Mouse (Mus musculus): ENCODE measurements at regions not wholly inside any gene's neighbourhood (a gene's known extent, or its start where the extent isn't known, plus 50 kb on each side); places are given as distances from the start of the nearest gene placed in this dataset.

DNA sequence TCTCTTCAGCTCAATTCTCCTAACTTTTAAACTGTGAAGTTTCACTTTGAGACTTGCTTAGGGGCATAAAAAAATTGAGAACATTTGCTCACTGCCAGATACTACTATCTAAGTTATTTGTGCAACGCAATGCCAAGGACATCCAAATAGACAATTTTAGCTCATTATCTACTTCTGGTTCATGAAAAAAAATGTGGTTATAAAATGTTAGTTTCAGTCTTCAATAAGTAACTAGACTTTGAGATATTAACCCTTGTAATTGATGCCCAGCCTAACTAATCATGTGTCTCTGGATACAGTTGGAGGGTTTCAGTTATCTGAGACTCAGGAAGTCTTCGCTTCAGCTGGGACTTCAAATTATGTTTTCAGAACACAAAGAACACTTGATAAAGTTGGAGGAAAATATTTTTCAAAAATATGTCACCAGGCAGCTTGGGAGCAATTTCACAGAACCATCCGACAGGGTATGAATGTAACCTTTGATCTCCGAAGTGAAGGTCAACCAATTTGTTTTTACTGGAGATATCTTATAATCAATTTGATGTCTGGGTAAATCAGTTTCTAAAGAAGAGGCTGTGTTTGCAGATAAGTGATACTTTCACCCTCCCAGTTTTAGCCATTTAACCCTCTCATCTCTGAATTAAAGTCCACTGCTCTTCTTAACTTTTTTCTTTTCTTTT lies 313.3 kb downstream of the Rnls start:
- no peak for TF ChIP-seq EP300 (IDR thresholded peaks at IDR 0.05; ENCODE audit: low read depth)
- TF ChIP-seq CTCF (IDR thresholded peaks at IDR 0.05; ENCODE audit: low read depth): no peak
- H3K27ac ChIP-seq: no peak overlapping the region
- no peak overlapping the region for H3K9ac ChIP-seq (replicated peaks)
- H3K9me3 ChIP-seq (ENCODE audit: control insufficient read depth, low read length): no peaks in the 10 kb centered on the region
- peaks cover 0 to 6% of the 10 kb centered on the region in 2 experiments; a peak in 2 of 4 replicates for H3K4me1 ChIP-seq (replicated peaks; ENCODE audit: control insufficient read depth in 2 of 2, insufficient read depth in 2 of 2, low read length in 1 of 2)
- DNase-seq (ENCODE audit: low read depth in 3 of 3, low spot score in 3 of 3) (no peak), ATAC-seq (ENCODE audit: insufficient read depth) (no peak)
- WGBS (ENCODE audit: insufficient replicate concordance): 31% methylated on average over 4 of the region's 4 CpGs
- no peaks in the 10 kb centered on the region for H3K27me3 ChIP-seq (ENCODE audit: control insufficient read depth, insufficient read depth, low read length)
- H3K4me2 ChIP-seq (ENCODE audit: low read depth): no peak overlapping the region
- no peak overlapping the region for H3K4me3 ChIP-seq (ENCODE audit: insufficient read depth in 1 of 2, low read depth in 2 of 2, low read length in 2 of 2)
- no peaks in the 10 kb centered on the region for H3K36me3 ChIP-seq (replicated peaks; ENCODE audit: control insufficient read depth, insufficient read depth, low read depth)

DNA sequence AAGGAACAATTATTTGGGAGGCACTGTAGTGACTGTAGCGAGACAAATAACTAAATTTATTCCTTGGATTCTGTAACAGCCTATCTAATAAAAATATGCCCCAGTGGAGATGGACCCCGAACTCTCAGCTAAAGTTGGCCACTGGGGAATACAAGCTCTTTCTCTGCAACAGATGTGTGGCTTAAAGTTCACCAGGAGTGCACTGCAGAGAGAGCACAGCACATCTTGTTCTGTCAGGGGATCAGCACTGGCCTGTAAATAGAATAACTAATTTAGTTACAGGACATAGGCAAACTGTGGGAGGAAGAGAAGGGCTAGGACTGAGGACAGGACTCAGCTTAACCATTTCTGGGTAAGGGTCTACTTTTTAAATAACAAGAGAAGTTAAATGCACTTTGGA lies 312.1 kb downstream of the Rnls start:
- Histone ChIP-seq H3K4me3 (ENCODE audit: insufficient read depth in 1 of 2, low read depth in 2 of 2, low read length in 2 of 2) (no peak overlapping the region), H3K9me3 (ENCODE audit: control insufficient read depth, low read length) (no peaks in the 10 kb centered on the region), H3K27me3 (ENCODE audit: control insufficient read depth, insufficient read depth, low read length) (no peaks in the 10 kb centered on the region), H3K27ac (no peak overlapping the region), H3K9ac (replicated peaks) (no peak overlapping the region), H3K4me1 (replicated peaks; ENCODE audit: control insufficient read depth in 2 of 2, insufficient read depth in 2 of 2, low read length in 1 of 2) (peaks cover 0 to 6% of the 10 kb centered on the region in 2 experiments; a peak in 2 of 4 replicates), H3K4me2 (ENCODE audit: low read depth) (no peak overlapping the region), H3K36me3 (replicated peaks; ENCODE audit: control insufficient read depth, insufficient read depth, low read depth) (no peaks in the 10 kb centered on the region)
- ATAC-seq (ENCODE audit: insufficient read depth): no peak
- DNase-seq (ENCODE audit: low read depth in 3 of 3, low spot score in 3 of 3): no peak
- TF ChIP-seq CTCF (IDR thresholded peaks at IDR 0.05; ENCODE audit: low read depth): no peak
- no peak for TF ChIP-seq EP300 (IDR thresholded peaks at IDR 0.05; ENCODE audit: low read depth)
- 54% methylated on average over 2 of the region's 2 CpGs for WGBS (ENCODE audit: insufficient replicate concordance)

DNA sequence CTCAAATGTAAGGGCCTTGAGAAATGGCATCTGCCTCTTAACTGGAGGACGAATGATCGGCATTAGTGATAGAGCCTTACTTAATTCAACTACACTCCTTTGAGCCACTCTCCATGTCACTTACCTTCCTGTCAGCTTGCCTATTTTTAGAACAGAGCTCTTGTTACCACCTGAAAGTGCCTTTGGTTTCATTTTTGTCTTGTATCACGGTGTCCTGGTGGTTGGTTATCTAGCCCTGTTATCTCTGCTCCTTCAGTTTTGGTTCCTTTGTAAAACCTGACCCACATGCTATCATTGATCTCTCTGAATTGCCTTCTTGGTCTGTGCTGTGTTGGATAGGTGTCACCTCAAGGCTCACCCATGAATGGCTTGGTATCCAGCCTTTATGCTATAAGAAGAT lies 310.6 kb downstream of the Rnls start:
- no peak for TF ChIP-seq CTCF (IDR thresholded peaks at IDR 0.05; ENCODE audit: low read depth)
- no peak for TF ChIP-seq EP300 (IDR thresholded peaks at IDR 0.05; ENCODE audit: low read depth)
- Histone ChIP-seq H3K4me2 (ENCODE audit: low read depth) (no peak overlapping the region), H3K4me3 (ENCODE audit: insufficient read depth in 1 of 2, low read depth in 2 of 2, low read length in 2 of 2) (no peak overlapping the region), H3K27ac (no peak overlapping the region), H3K36me3 (replicated peaks; ENCODE audit: control insufficient read depth, insufficient read depth, low read depth) (no peaks in the 10 kb centered on the region), H3K9ac (replicated peaks) (no peak overlapping the region), H3K27me3 (ENCODE audit: control insufficient read depth, insufficient read depth, low read length) (no peaks in the 10 kb centered on the region), H3K4me1 (replicated peaks; ENCODE audit: control insufficient read depth in 2 of 2, insufficient read depth in 2 of 2, low read length in 1 of 2) (peaks cover 0 to 6% of the 10 kb centered on the region in 2 experiments; a peak in 2 of 4 replicates), H3K9me3 (ENCODE audit: control insufficient read depth, low read length) (no peaks in the 10 kb centered on the region)
- no peak for DNase-seq (ENCODE audit: low read depth in 3 of 3, low spot score in 3 of 3)
- 51% methylated on average over 3 of the region's 3 CpGs for WGBS (ENCODE audit: insufficient replicate concordance)
- no peak for ATAC-seq (ENCODE audit: insufficient read depth)

DNA sequence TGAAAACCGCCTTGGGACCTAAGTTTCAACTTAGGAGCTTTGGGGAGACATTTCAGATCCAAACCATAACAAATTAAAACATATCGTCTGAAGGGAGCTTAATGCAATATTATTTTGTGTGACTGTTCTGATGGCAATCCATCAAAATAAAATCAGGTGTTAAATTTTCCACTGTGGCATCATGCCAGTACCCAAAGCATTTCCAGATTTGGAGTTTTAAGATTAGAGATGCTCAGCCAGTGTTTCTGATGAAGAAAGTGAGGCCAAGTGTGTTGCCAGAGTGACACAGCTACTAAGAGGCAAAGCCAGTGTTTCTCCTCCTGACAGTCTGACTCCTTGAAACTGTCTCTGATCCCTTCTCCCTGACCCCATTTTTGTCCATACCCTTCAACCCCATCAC lies 308.7 kb downstream of the Rnls start:
- Histone ChIP-seq H3K4me2 (ENCODE audit: low read depth) (no peak overlapping the region), H3K27me3 (ENCODE audit: control insufficient read depth, insufficient read depth, low read length) (no peaks in the 10 kb centered on the region), H3K27ac (no peak overlapping the region), H3K4me3 (ENCODE audit: insufficient read depth in 1 of 2, low read depth in 2 of 2, low read length in 2 of 2) (no peak overlapping the region), H3K36me3 (replicated peaks; ENCODE audit: control insufficient read depth, insufficient read depth, low read depth) (no peaks in the 10 kb centered on the region), H3K9me3 (ENCODE audit: control insufficient read depth, low read length) (no peaks in the 10 kb centered on the region), H3K4me1 (replicated peaks; ENCODE audit: control insufficient read depth in 2 of 2, insufficient read depth in 2 of 2, low read length in 1 of 2) (peaks cover 0 to 6% of the 10 kb centered on the region in 2 experiments; a peak in 2 of 4 replicates), H3K9ac (replicated peaks) (no peak overlapping the region)
- WGBS (ENCODE audit: insufficient replicate concordance): 41% methylated on average over 2 of the region's 2 CpGs
- ATAC-seq (ENCODE audit: insufficient read depth) (no peak), DNase-seq (ENCODE audit: low read depth in 3 of 3, low spot score in 3 of 3) (no peak)
- no peak for TF ChIP-seq CTCF (IDR thresholded peaks at IDR 0.05; ENCODE audit: low read depth)
- TF ChIP-seq EP300 (IDR thresholded peaks at IDR 0.05; ENCODE audit: low read depth): no peak

DNA sequence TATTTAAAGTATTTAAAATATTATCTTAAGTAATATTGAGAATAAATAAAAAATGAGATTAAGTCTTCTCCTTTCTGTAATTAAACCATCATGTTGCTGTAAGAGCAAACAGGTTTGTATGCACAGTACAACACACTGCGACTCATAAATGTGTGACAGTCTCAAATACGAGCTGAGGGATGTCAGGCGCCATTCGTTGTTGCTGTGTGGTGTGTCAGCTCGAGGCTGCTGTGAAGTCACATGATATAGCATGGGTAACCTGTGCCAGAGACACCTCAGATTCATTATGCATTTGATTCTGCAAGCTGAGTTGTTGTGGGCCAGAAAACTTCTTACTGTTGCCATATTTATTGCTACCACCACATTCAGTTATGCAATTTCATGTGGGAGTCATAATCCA lies 307.4 kb downstream of the Rnls start:
- H3K9me3 ChIP-seq (ENCODE audit: control insufficient read depth, low read length): no peaks in the 10 kb centered on the region
- DNase-seq (ENCODE audit: low read depth in 3 of 3, low spot score in 3 of 3): no peak
- H3K27ac ChIP-seq: no peak overlapping the region
- H3K36me3 ChIP-seq (replicated peaks; ENCODE audit: control insufficient read depth, insufficient read depth, low read depth): no peaks in the 10 kb centered on the region
- H3K4me3 ChIP-seq (ENCODE audit: insufficient read depth in 1 of 2, low read depth in 2 of 2, low read length in 2 of 2): no peak overlapping the region
- no peak for TF ChIP-seq CTCF (IDR thresholded peaks at IDR 0.05; ENCODE audit: low read depth)
- H3K9ac ChIP-seq (replicated peaks): no peak overlapping the region
- no peak for ATAC-seq (ENCODE audit: insufficient read depth)
- WGBS (ENCODE audit: insufficient replicate concordance): 63% methylated on average over 5 of the region's 5 CpGs
- H3K27me3 ChIP-seq (ENCODE audit: control insufficient read depth, insufficient read depth, low read length): no peaks in the 10 kb centered on the region
- H3K4me1 ChIP-seq (replicated peaks; ENCODE audit: control insufficient read depth in 2 of 2, insufficient read depth in 2 of 2, low read length in 1 of 2): peaks cover 0 to 6% of the 10 kb centered on the region in 2 experiments; a peak in 2 of 4 replicates
- H3K4me2 ChIP-seq (ENCODE audit: low read depth): no peak overlapping the region

Measured in liver, embryonic 14.5 days (tissue).